Mouse (Mus musculus) midbrain, embryonic 12.5 days (tissue): ENCODE measurements at regions not wholly inside any gene's neighbourhood (a gene's known extent, or its start where the extent isn't known, plus 50 kb on each side); places are given as distances from the start of the nearest gene placed in this dataset.

Experiments used
- ATAC-seq: fragments of 200-750 bp; cut with Nextera tagmentation; 2 replicates; pipeline ENCODE4 v1.8.0; 2017; ENCODE audit warnings: low read depth, moderate TSS enrichment, moderate library complexity; ENCODE audit not compliant: low FRiP score
- H3K27ac ChIP-seq: fragments of 300-500 bp; sonication (generic); replicated peaks from 2 replicates; pipeline ENCODE4 v1.5.1; 2016; ENCODE audit warnings: mild to moderate bottlenecking
- H3K27me3 ChIP-seq: fragments of 300-500 bp; sonication (generic); 2 replicates; pipeline ENCODE4 v1.6.1; 2016; ENCODE audit warnings: mild to moderate bottlenecking
- H3K36me3 ChIP-seq: fragments of 300-500 bp; sonication (generic); 2 replicates; pipeline ENCODE4 v1.6.1; 2016
- H3K4me1 ChIP-seq: fragments of 300-500 bp; sonication (generic); 2 replicates; pipeline ENCODE4 v1.6.1; 2016
- H3K4me2 ChIP-seq: fragments of 300-500 bp; sonication (generic); replicated peaks from 2 replicates; pipeline ENCODE4 v1.6.1; 2016; ENCODE audit warnings: mild to moderate bottlenecking, moderate library complexity
- H3K4me3 ChIP-seq: fragments of 300-500 bp; sonication (generic); 2 replicates; pipeline ENCODE4 v1.5.1; 2016; ENCODE audit warnings: mild to moderate bottlenecking
- H3K9ac ChIP-seq: fragments of 300-500 bp; sonication (generic); replicated peaks from 2 replicates; pipeline ENCODE4 v1.6.1; 2016; ENCODE audit warnings: mild to moderate bottlenecking, moderate library complexity
- H3K9me3 ChIP-seq: fragments of 300-500 bp; sonication (generic); 2 replicates; pipeline ENCODE4 v1.6.1; 2016; ENCODE audit warnings: mild to moderate bottlenecking
- WGBS: fragments of 180-500 bp; shearing (Covaris S2); methylation state at CpG from one replicate; pipeline ENCODE4 v1.1.7; 2016; 5-methylcytosine and 5-hydroxymethylcytosine counted together

GRCm38 (mm10) chr7:34587239-34587638, 69.3 kb downstream of the Kctd15 start:
- no peak for ATAC-seq
- H3K36me3 ChIP-seq, result no peaks in the 10 kb centered on the region
- H3K4me2 ChIP-seq, result no peak overlapping the region
- 95% methylated on average over 3 of the region's 3 CpGs for WGBS
- peaks cover 7% of the 10 kb centered on the region for H3K9me3 ChIP-seq
- H3K27ac ChIP-seq, result no peak overlapping the region
- H3K9ac ChIP-seq, result no peak overlapping the region
- H3K4me1 ChIP-seq, result no peaks in the 10 kb centered on the region
- H3K4me3 ChIP-seq, result no peak overlapping the region
- no peaks in the 10 kb centered on the region for H3K27me3 ChIP-seq

GRCm38 (mm10) chr7:34585312-34585865, 71.1 kb downstream of the Kctd15 start:
- H3K4me2 ChIP-seq, result no peak overlapping the region
- no peaks in the 10 kb centered on the region for H3K36me3 ChIP-seq
- H3K4me1 ChIP-seq, result no peaks in the 10 kb centered on the region
- H3K27me3 ChIP-seq, result no peaks in the 10 kb centered on the region
- H3K9me3 ChIP-seq, result peaks cover 7% of the 10 kb centered on the region
- no peak overlapping the region for H3K9ac ChIP-seq
- no peak overlapping the region for H3K4me3 ChIP-seq
- ATAC-seq, result no peak
- H3K27ac ChIP-seq, result no peak overlapping the region
- WGBS, result 69% methylated on average over 4 of the region's 4 CpGs

- Histone ChIP-seq H3K9me3 (peaks cover 7% of the 10 kb centered on the region), H3K36me3 (no peaks in the 10 kb centered on the region), H3K4me1 (no peaks in the 10 kb centered on the region), H3K4me3 (no peak overlapping the region), H3K4me2 (no peak overlapping the region), H3K27ac (no peak overlapping the region), H3K27me3 (no peaks in the 10 kb centered on the region), H3K9ac (no peak overlapping the region)
- ATAC-seq, result no peak
- WGBS, result 91% methylated on average over 7 of the region's 7 CpGs
These were observed 71.7 kb downstream of the Kctd15 start for GRCm38 (mm10) chr7:34584870-34585269.

- Histone ChIP-seq H3K4me1 (no peaks in the 10 kb centered on the region), H3K4me3 (no peak overlapping the region), H3K9me3 (0 out of 2 replicates have a peak, but pooled peaks cover 3% of the 10 kb centered on the region), H3K4me2 (no peak overlapping the region), H3K27me3 (no peaks in the 10 kb centered on the region), H3K27ac (no peak overlapping the region), H3K36me3 (no peaks in the 10 kb centered on the region), H3K9ac (no peak overlapping the region)
- ATAC-seq, result no peak
- 94% methylated on average over 9 of the region's 9 CpGs for WGBS
These were observed 75.7 kb downstream of the Kctd15 start for GRCm38 (mm10) chr7:34580866-34581265.

GRCm38 (mm10) chr7:34571295-34571694, 85.2 kb downstream of the Kctd15 start:
- no peak for ATAC-seq
- Histone ChIP-seq H3K4me2 (peak overlapping the region; percentile 56), H3K4me1 (peaks cover 20% of the 10 kb centered on the region)

GRCm38 (mm10) chr7:34570114-34571065, 86.1 kb downstream of the Kctd15 start:
- ATAC-seq, result peak; percentile 95
- Histone ChIP-seq H3K4me3 (peak overlapping the region; percentile 28), H3K36me3 (no peaks in the 10 kb centered on the region), H3K9me3 (no peaks in the 10 kb centered on the region), H3K4me2 (peak overlapping the region; percentile 56), H3K27me3 (no peaks in the 10 kb centered on the region), H3K27ac (peak overlapping the region; percentile 72), H3K4me1 (peaks cover 20% of the 10 kb centered on the region), H3K9ac (peak overlapping the region; percentile 49)
- 1% methylated on average over 43 of the region's 43 CpGs for WGBS

More at GRCm38 (mm10) chr7:34571295-34571694, 85.2 kb downstream of the Kctd15 start:
- Histone ChIP-seq H3K27me3 (no peaks in the 10 kb centered on the region), H3K36me3 (no peaks in the 10 kb centered on the region), H3K4me3 (no peak overlapping the region), H3K27ac (peak overlapping the region; percentile 72; the same call in 1 of the 2 replicates), H3K9ac (0 out of 2 replicates have a peak overlapping the region, but pooled peaks have one; percentile 49), H3K9me3 (no peaks in the 10 kb centered on the region)
- WGBS, result 45% methylated on average over 10 of the region's 10 CpGs

GRCm38 (mm10) chr7:34569747-34570113, 86.8 kb downstream of the Kctd15 start:
- peaks cover 20% of the 10 kb centered on the region for H3K4me1 ChIP-seq

GRCm38 (mm10) chr7:34567575-34567974, 89.0 kb downstream of the Kctd15 start:
- H3K4me2 ChIP-seq, result no peak overlapping the region
- H3K9me3 ChIP-seq, result no peaks in the 10 kb centered on the region
- H3K4me3 ChIP-seq, result no peak overlapping the region
- 79% methylated on average over 5 of the region's 5 CpGs for WGBS
- H3K36me3 ChIP-seq, result no peaks in the 10 kb centered on the region
- H3K4me1 ChIP-seq, result peaks cover 20% of the 10 kb centered on the region
- no peak overlapping the region for H3K27ac ChIP-seq
- H3K27me3 ChIP-seq, result no peaks in the 10 kb centered on the region
- ATAC-seq, result no peak
- H3K9ac ChIP-seq, result no peak overlapping the region

More at GRCm38 (mm10) chr7:34569747-34570113, 86.8 kb downstream of the Kctd15 start:
- peak overlapping the region; percentile 28; the same call in 1 of the 2 replicates for H3K4me3 ChIP-seq
- peak overlapping the region; percentile 56 for H3K4me2 ChIP-seq
- H3K27me3 ChIP-seq, result no peaks in the 10 kb centered on the region
- no peak for ATAC-seq
- WGBS, result 18% methylated on average over 8 of the region's 8 CpGs
- H3K36me3 ChIP-seq, result no peaks in the 10 kb centered on the region
- H3K9me3 ChIP-seq, result no peaks in the 10 kb centered on the region
- no peak overlapping the region for H3K9ac ChIP-seq
- H3K27ac ChIP-seq, result peak overlapping the region; percentile 72

GRCm38 (mm10) chr7:34562160-34562559, 94.4 kb downstream of the Kctd15 start:
- ATAC-seq, result no peak
- H3K9me3 ChIP-seq, result 0 out of 2 replicates have a peak, but pooled peaks cover 9% of the 10 kb centered on the region
- H3K9ac ChIP-seq, result no peak overlapping the region
- H3K4me2 ChIP-seq, result no peak overlapping the region
- H3K36me3 ChIP-seq, result no peaks in the 10 kb centered on the region
- H3K4me1 ChIP-seq, result no peaks in the 10 kb centered on the region
- WGBS, result 89% methylated on average over 2 of the region's 2 CpGs
- no peak overlapping the region for H3K27ac ChIP-seq
- H3K27me3 ChIP-seq, result no peaks in the 10 kb centered on the region
- no peak overlapping the region for H3K4me3 ChIP-seq

- H3K4me1 ChIP-seq, result no peaks in the 10 kb centered on the region
- H3K9ac ChIP-seq, result no peak overlapping the region
- no peak overlapping the region for H3K27ac ChIP-seq
- 87% methylated on average over 8 of the region's 8 CpGs for WGBS
- H3K4me2 ChIP-seq, result no peak overlapping the region
- no peaks in the 10 kb centered on the region for H3K27me3 ChIP-seq
- no peak for ATAC-seq
- 0 out of 2 replicates have a peak, but pooled peaks cover 9% of the 10 kb centered on the region for H3K9me3 ChIP-seq
- H3K36me3 ChIP-seq, result no peaks in the 10 kb centered on the region
- no peak overlapping the region for H3K4me3 ChIP-seq
These were observed 97.8 kb downstream of the Kctd15 start for GRCm38 (mm10) chr7:34558615-34559343.

GRCm38 (mm10) chr7:34555196-34555595, 101.3 kb downstream of the Kctd15 start:
- Histone ChIP-seq H3K4me2 (no peak overlapping the region), H3K36me3 (no peaks in the 10 kb centered on the region), H3K9ac (no peak overlapping the region), H3K4me3 (no peak overlapping the region), H3K9me3 (0 out of 2 replicates have a peak, but pooled peaks cover 9% of the 10 kb centered on the region), H3K27ac (no peak overlapping the region), H3K27me3 (no peaks in the 10 kb centered on the region), H3K4me1 (no peaks in the 10 kb centered on the region)
- WGBS, result 74% methylated on average over 6 of the region's 6 CpGs
- ATAC-seq, result no peak
